Mouse (Mus musculus): ENCODE measurements around the gene Slc9a9.

GRCm38 (mm10) chr9:94696539-94697079, 26.9 kb downstream of the Slc9a9 start:
- TF ChIP-seq CTCF (IDR thresholded peaks at IDR 0.05; ENCODE audit: borderline replicate concordance, insufficient read depth, low read depth, low read length) (no peak), POLR2A (IDR thresholded peaks at IDR 0.05; ENCODE audit: borderline replicate concordance, insufficient read depth, low read length) (no peak)

Data from cerebellum, adult 2 months (tissue).